Mouse (Mus musculus): ENCODE data around the gene Rnd3. TPM values are rescaled to one million over a fixed set of nuclear protein-coding genes. Genes with fewer than 3 reads are reported as not detected.

Rnd3 gene
- total and polyA plus RNA-seq, 2 experiments = 1.9 to 16.7 TPM

- Histone ChIP-seq H3K79me2 (ENCODE audit: control insufficient read depth, insufficient read depth, low read length) (no peaks in the 10 kb centered on the region), H3K27ac (replicated peaks; ENCODE audit: insufficient read depth, low read depth, low read length) (no peak overlapping the region), H3K36me3 (ENCODE audit: control insufficient read depth, insufficient read depth, low read length) (no peaks in the 10 kb centered on the region), H3K9ac (ENCODE audit: low read depth, low read length) (no peak overlapping the region), H3K27me3 (ENCODE audit: control insufficient read depth, insufficient read depth, low read length) (no peaks in the 10 kb centered on the region), H3K4me3 (ENCODE audit: insufficient read depth, low read depth, low read length) (no peak overlapping the region), H3K4me1 (ENCODE audit: control insufficient read depth, insufficient read depth, low read length) (no peaks in the 10 kb centered on the region)
- no peak for DNase-seq (ENCODE audit: extremely low read depth, low read depth, low spot score)
- no peak for TF ChIP-seq CTCF (IDR thresholded peaks at IDR 0.05; ENCODE audit: low read depth, low read length)
- TF ChIP-seq POLR2A (IDR thresholded peaks at IDR 0.05; ENCODE audit: extremely low read depth, insufficient read depth, low read length) = no peak
- WGBS = 75% methylated on average over 3 of the region's 3 CpGs
Observed at GRCm38 (mm10) chr2:51177615-51178014, 28.7 kb upstream of the Rnd3 start.

- no peak for TF ChIP-seq POLR2A (IDR thresholded peaks at IDR 0.05; ENCODE audit: extremely low read depth, insufficient read depth, low read length)
- TF ChIP-seq CTCF (IDR thresholded peaks at IDR 0.05; ENCODE audit: low read depth, low read length) = no peak
- WGBS = 85% methylated on average over 5 of the region's 5 CpGs
- Histone ChIP-seq H3K27me3 (ENCODE audit: control insufficient read depth, insufficient read depth, low read length) (no peaks in the 10 kb centered on the region), H3K4me3 (ENCODE audit: insufficient read depth, low read depth, low read length) (no peak overlapping the region), H3K9ac (ENCODE audit: low read depth, low read length) (no peak overlapping the region), H3K36me3 (ENCODE audit: control insufficient read depth, insufficient read depth, low read length) (no peaks in the 10 kb centered on the region), H3K79me2 (ENCODE audit: control insufficient read depth, insufficient read depth, low read length) (no peaks in the 10 kb centered on the region), H3K27ac (replicated peaks; ENCODE audit: insufficient read depth, low read depth, low read length) (no peak overlapping the region), H3K4me1 (ENCODE audit: control insufficient read depth, insufficient read depth, low read length) (no peaks in the 10 kb centered on the region)
- no peak for DNase-seq (ENCODE audit: extremely low read depth, low read depth, low spot score)
Observed at GRCm38 (mm10) chr2:51175276-51175675, 26.4 kb upstream of the Rnd3 start.

GRCm38 (mm10) chr2:51161110-51161509, 12.2 kb upstream of the Rnd3 start:
- WGBS = 68% methylated on average over 2 of the region's 2 CpGs
- no peak overlapping the region for H3K9ac ChIP-seq (ENCODE audit: low read depth, low read length)
- no peak overlapping the region for H3K4me3 ChIP-seq (ENCODE audit: insufficient read depth, low read depth, low read length)
- H3K36me3 ChIP-seq (ENCODE audit: control insufficient read depth, insufficient read depth, low read length) = no peaks in the 10 kb centered on the region
- no peaks in the 10 kb centered on the region for H3K27me3 ChIP-seq (ENCODE audit: control insufficient read depth, insufficient read depth, low read length)
- no peaks in the 10 kb centered on the region for H3K79me2 ChIP-seq (ENCODE audit: control insufficient read depth, insufficient read depth, low read length)
- H3K4me1 ChIP-seq (ENCODE audit: control insufficient read depth, insufficient read depth, low read length) = no peaks in the 10 kb centered on the region
- H3K27ac ChIP-seq (replicated peaks; ENCODE audit: insufficient read depth, low read depth, low read length) = no peak overlapping the region
- DNase-seq (ENCODE audit: extremely low read depth, low read depth, low spot score) = no peak
- TF ChIP-seq CTCF (IDR thresholded peaks at IDR 0.05; ENCODE audit: low read depth, low read length) (no peak), POLR2A (IDR thresholded peaks at IDR 0.05; ENCODE audit: extremely low read depth, insufficient read depth, low read length) (no peak)

GRCm38 (mm10) chr2:51148454-51148853, 457 bp downstream of the Rnd3 start:
- H3K27ac ChIP-seq (replicated peaks; ENCODE audit: insufficient read depth, low read depth, low read length) = peak overlapping the region; percentile 97
- TF ChIP-seq CTCF (IDR thresholded peaks at IDR 0.05; ENCODE audit: low read depth, low read length) (no peak), POLR2A (IDR thresholded peaks at IDR 0.05; ENCODE audit: extremely low read depth, insufficient read depth, low read length) (no peak)

GRCm38 (mm10) chr2:51148065-51148407, 875 bp downstream of the Rnd3 start:
- peak; percentile 54 for DNase-seq (ENCODE audit: extremely low read depth, low read depth, low spot score)
- under 1% methylated on average over 20 of the region's 20 CpGs for WGBS
- Histone ChIP-seq H3K27ac (replicated peaks; ENCODE audit: insufficient read depth, low read depth, low read length) (peak overlapping the region; percentile 97), H3K27me3 (ENCODE audit: control insufficient read depth, insufficient read depth, low read length) (no peaks in the 10 kb centered on the region), H3K36me3 (ENCODE audit: control insufficient read depth, insufficient read depth, low read length) (no peaks in the 10 kb centered on the region), H3K79me2 (ENCODE audit: control insufficient read depth, insufficient read depth, low read length) (peaks cover 20% of the 10 kb centered on the region; the same call in 1 of the 2 replicates), H3K4me3 (ENCODE audit: insufficient read depth, low read depth, low read length) (peak overlapping the region; percentile 82), H3K9ac (ENCODE audit: low read depth, low read length) (peak overlapping the region; percentile 96), H3K4me1 (ENCODE audit: control insufficient read depth, insufficient read depth, low read length) (peaks cover 14% of the 10 kb centered on the region)
- TF ChIP-seq POLR2A (IDR thresholded peaks at IDR 0.05; ENCODE audit: extremely low read depth, insufficient read depth, low read length) = no peak
- no peak for TF ChIP-seq CTCF (IDR thresholded peaks at IDR 0.05; ENCODE audit: low read depth, low read length)

More at GRCm38 (mm10) chr2:51148454-51148853, 457 bp downstream of the Rnd3 start:
- peaks cover 20% of the 10 kb centered on the region; the same call in 1 of the 2 replicates for H3K79me2 ChIP-seq (ENCODE audit: control insufficient read depth, insufficient read depth, low read length)
- under 1% methylated on average over 20 of the region's 20 CpGs for WGBS
- no peaks in the 10 kb centered on the region for H3K36me3 ChIP-seq (ENCODE audit: control insufficient read depth, insufficient read depth, low read length)
- H3K4me3 ChIP-seq (ENCODE audit: insufficient read depth, low read depth, low read length) = peak overlapping the region; percentile 82
- peaks cover 10% of the 10 kb centered on the region for H3K4me1 ChIP-seq (ENCODE audit: control insufficient read depth, insufficient read depth, low read length)
- peak overlapping the region; percentile 96 for H3K9ac ChIP-seq (ENCODE audit: low read depth, low read length)
- no peak for DNase-seq (ENCODE audit: extremely low read depth, low read depth, low spot score)
- H3K27me3 ChIP-seq (ENCODE audit: control insufficient read depth, insufficient read depth, low read length) = no peaks in the 10 kb centered on the region

- peak overlapping the region; percentile 96 for H3K9ac ChIP-seq (ENCODE audit: low read depth, low read length)
- H3K4me3 ChIP-seq (ENCODE audit: insufficient read depth, low read depth, low read length) = peak overlapping the region; percentile 82
- peak overlapping the region; percentile 97 for H3K27ac ChIP-seq (replicated peaks; ENCODE audit: insufficient read depth, low read depth, low read length)
- H3K36me3 ChIP-seq (ENCODE audit: control insufficient read depth, insufficient read depth, low read length) = no peaks in the 10 kb centered on the region
- H3K79me2 ChIP-seq (ENCODE audit: control insufficient read depth, insufficient read depth, low read length) = peaks cover 20% of the 10 kb centered on the region; the same call in 1 of the 2 replicates
- peak; percentile 68 for DNase-seq (ENCODE audit: extremely low read depth, low read depth, low spot score)
- WGBS = under 1% methylated on average over 45 of the region's 45 CpGs
- TF ChIP-seq CTCF (IDR thresholded peaks at IDR 0.05; ENCODE audit: low read depth, low read length) (peak; percentile 47), POLR2A (IDR thresholded peaks at IDR 0.05; ENCODE audit: extremely low read depth, insufficient read depth, low read length) (0 out of 2 replicates have a peak, but pooled peaks have one; percentile 29)
- H3K27me3 ChIP-seq (ENCODE audit: control insufficient read depth, insufficient read depth, low read length) = no peaks in the 10 kb centered on the region
- H3K4me1 ChIP-seq (ENCODE audit: control insufficient read depth, insufficient read depth, low read length) = peaks cover 16% of the 10 kb centered on the region
Observed at GRCm38 (mm10) chr2:51147318-51148064, 1.4 kb downstream of the Rnd3 start.
